Mouse (Mus musculus): Measurements from ENCODE around the gene Dhrs2. TPM values are rescaled to one million over a fixed set of nuclear protein-coding genes. Genes with fewer than 3 reads are reported as not detected.

The Dhrs2 gene
- polyA plus RNA-seq, 1 experiment: not detected

GRCm38 (mm10) chr14:55214507-55214906 lies 7.3 kb upstream of the Dhrs2 start:
- WGBS: 49% methylated on average over 4 of the region's 4 CpGs
- TF ChIP-seq POLR2A (IDR thresholded peaks at IDR 0.05; ENCODE audit: borderline replicate concordance, control insufficient read depth, low read depth, low read length) (no peak), CTCF (IDR thresholded peaks at IDR 0.05; ENCODE audit: control insufficient read depth, insufficient read depth, low read length) (peak; percentile 39; the same call in 1 of the 2 replicates)
- no peak overlapping the region for H3K4me3 ChIP-seq (replicated peaks; ENCODE audit: control insufficient read depth, low read depth, low read length)
- H3K27ac ChIP-seq (ENCODE audit: control insufficient read depth, insufficient read depth, low read depth, low read length, poor library complexity): no peak overlapping the region
- H3K4me1 ChIP-seq (ENCODE audit: control insufficient read depth, insufficient read depth, low read length): no peaks in the 10 kb centered on the region

GRCm38 (mm10) chr14:55223172-55223571 lies 1.4 kb downstream of the Dhrs2 start:
- Histone ChIP-seq H3K4me1 (ENCODE audit: control insufficient read depth, insufficient read depth, low read length) (no peaks in the 10 kb centered on the region; the same call in 1 of the 2 replicates), H3K27ac (ENCODE audit: control insufficient read depth, insufficient read depth, low read depth, low read length, poor library complexity) (no peak overlapping the region), H3K4me3 (replicated peaks; ENCODE audit: control insufficient read depth, low read depth, low read length) (no peak overlapping the region)
- TF ChIP-seq CTCF (IDR thresholded peaks at IDR 0.05; ENCODE audit: control insufficient read depth, insufficient read depth, low read length) (no peak), POLR2A (IDR thresholded peaks at IDR 0.05; ENCODE audit: borderline replicate concordance, control insufficient read depth, low read depth, low read length) (no peak)
- WGBS: 30% methylated on average over 1 of the region's 1 CpGs

GRCm38 (mm10) chr14:55234639-55235038 lies 12.8 kb downstream of the Dhrs2 start:
- WGBS: 88% methylated on average over 11 of the region's 11 CpGs
- TF ChIP-seq CTCF (IDR thresholded peaks at IDR 0.05; ENCODE audit: control insufficient read depth, insufficient read depth, low read length): no peak
- no peak for TF ChIP-seq POLR2A (IDR thresholded peaks at IDR 0.05; ENCODE audit: borderline replicate concordance, control insufficient read depth, low read depth, low read length)
- Histone ChIP-seq H3K4me3 (replicated peaks; ENCODE audit: control insufficient read depth, low read depth, low read length) (no peak overlapping the region), H3K4me1 (ENCODE audit: control insufficient read depth, insufficient read depth, low read length) (no peaks in the 10 kb centered on the region), H3K27ac (ENCODE audit: control insufficient read depth, insufficient read depth, low read depth, low read length, poor library complexity) (no peak overlapping the region)

GRCm38 (mm10) chr14:55236685-55237084 lies 14.9 kb downstream of the Dhrs2 start:
- Histone ChIP-seq H3K4me1 (ENCODE audit: control insufficient read depth, insufficient read depth, low read length) (no peaks in the 10 kb centered on the region), H3K4me3 (replicated peaks; ENCODE audit: control insufficient read depth, low read depth, low read length) (no peak overlapping the region), H3K27ac (ENCODE audit: control insufficient read depth, insufficient read depth, low read depth, low read length, poor library complexity) (no peak overlapping the region)
- WGBS: 34% methylated on average over 2 of the region's 2 CpGs
- TF ChIP-seq POLR2A (IDR thresholded peaks at IDR 0.05; ENCODE audit: borderline replicate concordance, control insufficient read depth, low read depth, low read length): no peak
- no peak for TF ChIP-seq CTCF (IDR thresholded peaks at IDR 0.05; ENCODE audit: control insufficient read depth, insufficient read depth, low read length)

- Histone ChIP-seq H3K4me3 (replicated peaks; ENCODE audit: control insufficient read depth, low read depth, low read length) (no peak overlapping the region), H3K4me1 (ENCODE audit: control insufficient read depth, insufficient read depth, low read length) (no peaks in the 10 kb centered on the region), H3K27ac (ENCODE audit: control insufficient read depth, insufficient read depth, low read depth, low read length, poor library complexity) (no peak overlapping the region)
- WGBS: 70% methylated on average over 1 of the region's 1 CpGs
- TF ChIP-seq POLR2A (IDR thresholded peaks at IDR 0.05; ENCODE audit: borderline replicate concordance, control insufficient read depth, low read depth, low read length) (no peak), CTCF (IDR thresholded peaks at IDR 0.05; ENCODE audit: control insufficient read depth, insufficient read depth, low read length) (no peak)
Observed at GRCm38 (mm10) chr14:55242664-55243063, 20.9 kb downstream of the Dhrs2 start.

GRCm38 (mm10) chr14:55247181-55247580 lies 25.4 kb downstream of the Dhrs2 start:
- WGBS: 72% methylated on average over 6 of the region's 6 CpGs
- no peak for TF ChIP-seq CTCF (IDR thresholded peaks at IDR 0.05; ENCODE audit: control insufficient read depth, insufficient read depth, low read length)
- no peak for TF ChIP-seq POLR2A (IDR thresholded peaks at IDR 0.05; ENCODE audit: borderline replicate concordance, control insufficient read depth, low read depth, low read length)
- Histone ChIP-seq H3K4me1 (ENCODE audit: control insufficient read depth, insufficient read depth, low read length) (no peaks in the 10 kb centered on the region), H3K27ac (ENCODE audit: control insufficient read depth, insufficient read depth, low read depth, low read length, poor library complexity) (no peak overlapping the region), H3K4me3 (replicated peaks; ENCODE audit: control insufficient read depth, low read depth, low read length) (no peak overlapping the region)

GRCm38 (mm10) chr14:55248284-55248683 lies 26.5 kb downstream of the Dhrs2 start:
- Histone ChIP-seq H3K4me1 (ENCODE audit: control insufficient read depth, insufficient read depth, low read length) (no peaks in the 10 kb centered on the region), H3K4me3 (replicated peaks; ENCODE audit: control insufficient read depth, low read depth, low read length) (no peak overlapping the region), H3K27ac (ENCODE audit: control insufficient read depth, insufficient read depth, low read depth, low read length, poor library complexity) (no peak overlapping the region)
- TF ChIP-seq POLR2A (IDR thresholded peaks at IDR 0.05; ENCODE audit: borderline replicate concordance, control insufficient read depth, low read depth, low read length) (no peak), CTCF (IDR thresholded peaks at IDR 0.05; ENCODE audit: control insufficient read depth, insufficient read depth, low read length) (no peak)
- WGBS: 77% methylated on average over 6 of the region's 6 CpGs

- H3K4me3 ChIP-seq (replicated peaks; ENCODE audit: control insufficient read depth, low read depth, low read length): no peak overlapping the region
- TF ChIP-seq POLR2A (IDR thresholded peaks at IDR 0.05; ENCODE audit: borderline replicate concordance, control insufficient read depth, low read depth, low read length): no peak
- TF ChIP-seq CTCF (IDR thresholded peaks at IDR 0.05; ENCODE audit: control insufficient read depth, insufficient read depth, low read length): no peak
- 78% methylated on average over 4 of the region's 4 CpGs for WGBS
- H3K27ac ChIP-seq (ENCODE audit: control insufficient read depth, insufficient read depth, low read depth, low read length, poor library complexity): no peak overlapping the region
- H3K4me1 ChIP-seq (ENCODE audit: control insufficient read depth, insufficient read depth, low read length): no peaks in the 10 kb centered on the region
Observed at GRCm38 (mm10) chr14:55253580-55253979, 31.8 kb downstream of the Dhrs2 start.

GRCm38 (mm10) chr14:55255443-55255842 lies 33.6 kb downstream of the Dhrs2 start:
- 73% methylated on average over 6 of the region's 6 CpGs for WGBS
- TF ChIP-seq CTCF (IDR thresholded peaks at IDR 0.05; ENCODE audit: control insufficient read depth, insufficient read depth, low read length): no peak
- no peak for TF ChIP-seq POLR2A (IDR thresholded peaks at IDR 0.05; ENCODE audit: borderline replicate concordance, control insufficient read depth, low read depth, low read length)
- Histone ChIP-seq H3K4me3 (replicated peaks; ENCODE audit: control insufficient read depth, low read depth, low read length) (no peak overlapping the region), H3K27ac (ENCODE audit: control insufficient read depth, insufficient read depth, low read depth, low read length, poor library complexity) (no peak overlapping the region), H3K4me1 (ENCODE audit: control insufficient read depth, insufficient read depth, low read length) (no peaks in the 10 kb centered on the region)

All from bone marrow, adult 2 months (tissue).